Mouse (Mus musculus): ENCODE measurements around the gene M1ap. TPM values are rescaled to one million over a fixed set of nuclear protein-coding genes. Genes with fewer than 3 reads are reported as not detected.

M1ap gene
- under 1 TPM in 1 of 2 experiments, not detected in 1; 0.49 TPM for total RNA-seq (2021)
- long read RNA-seq, experiment 1: 0 reads
- long read RNA-seq, experiment 2: 0 reads

GRCm38 (mm10) chr6:82946651-82947050 is at the start of gene M1ap:
Gene M1ap, plus strand, starts transcription at chr6:82946902.
- DNase-seq: no peak

- no peak for DNase-seq
Measured at GRCm38 (mm10) chr6:82897311-82897710, 49.4 kb upstream of the M1ap start.

DNA sequence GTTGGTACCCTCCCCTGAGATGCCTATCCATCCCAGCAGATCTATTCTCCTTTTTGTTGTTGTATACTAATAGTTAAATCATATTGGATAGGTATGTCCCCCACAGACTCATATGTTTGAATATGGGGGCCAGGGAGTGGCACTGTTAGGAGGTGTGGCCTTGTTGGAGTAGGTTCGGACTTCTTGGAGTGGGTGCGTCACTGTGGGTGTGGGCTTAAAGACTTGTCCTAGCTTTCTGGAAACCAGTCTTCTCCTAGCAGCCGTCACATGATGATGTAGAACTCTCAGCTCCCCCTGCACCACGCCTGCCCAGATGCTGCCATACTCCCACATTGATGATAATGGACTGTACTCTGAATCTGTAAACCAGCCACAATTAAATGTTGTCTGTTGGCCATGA is 48.5 kb upstream of the M1ap start:
- no peak for DNase-seq

GRCm38 (mm10) chr6:82898745-82899144 is 48.0 kb upstream of the M1ap start:
- DNase-seq: no peak

DNA sequence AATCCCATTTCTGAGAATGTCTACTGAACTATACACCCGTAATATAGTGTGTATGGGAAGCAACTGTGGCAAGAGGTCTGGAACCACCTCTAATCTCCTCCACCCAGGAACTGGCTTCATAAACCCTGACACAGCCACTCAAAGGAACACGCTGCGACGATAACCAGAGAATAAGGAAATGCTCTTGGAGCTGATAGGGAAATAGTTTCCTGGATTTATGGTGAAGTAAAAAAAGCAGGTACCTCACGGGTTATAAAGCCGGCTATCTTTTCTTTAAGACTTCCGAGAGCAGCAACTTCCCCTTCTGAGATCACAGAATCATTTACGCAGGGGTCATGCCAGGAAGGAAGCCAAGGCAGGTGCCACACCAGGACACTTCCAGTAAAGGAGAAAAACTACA is 44.1 kb upstream of the M1ap start:
- no peak for DNase-seq

DNA sequence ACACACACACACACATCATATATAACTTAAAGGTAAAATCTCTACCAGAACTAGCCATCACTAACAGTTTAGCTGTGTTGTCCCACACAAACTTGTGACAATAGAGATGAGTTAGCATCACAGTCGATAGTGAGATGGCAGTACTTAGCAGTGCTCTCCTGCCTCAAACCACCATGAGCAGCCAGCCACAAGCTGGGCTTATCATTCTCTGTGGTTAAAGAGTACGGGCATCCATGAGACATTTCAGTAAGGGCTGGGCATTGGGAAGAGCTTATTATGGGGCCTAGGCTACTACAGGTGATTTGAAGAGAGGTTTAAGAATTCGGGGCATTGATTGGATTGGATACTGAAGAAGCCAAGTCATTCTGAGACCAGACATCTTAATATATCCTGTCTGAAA is 39.7 kb upstream of the M1ap start:
- DNase-seq: no peak

GRCm38 (mm10) chr6:82908034-82908433 is 38.7 kb upstream of the M1ap start:
- DNase-seq: no peak

DNA sequence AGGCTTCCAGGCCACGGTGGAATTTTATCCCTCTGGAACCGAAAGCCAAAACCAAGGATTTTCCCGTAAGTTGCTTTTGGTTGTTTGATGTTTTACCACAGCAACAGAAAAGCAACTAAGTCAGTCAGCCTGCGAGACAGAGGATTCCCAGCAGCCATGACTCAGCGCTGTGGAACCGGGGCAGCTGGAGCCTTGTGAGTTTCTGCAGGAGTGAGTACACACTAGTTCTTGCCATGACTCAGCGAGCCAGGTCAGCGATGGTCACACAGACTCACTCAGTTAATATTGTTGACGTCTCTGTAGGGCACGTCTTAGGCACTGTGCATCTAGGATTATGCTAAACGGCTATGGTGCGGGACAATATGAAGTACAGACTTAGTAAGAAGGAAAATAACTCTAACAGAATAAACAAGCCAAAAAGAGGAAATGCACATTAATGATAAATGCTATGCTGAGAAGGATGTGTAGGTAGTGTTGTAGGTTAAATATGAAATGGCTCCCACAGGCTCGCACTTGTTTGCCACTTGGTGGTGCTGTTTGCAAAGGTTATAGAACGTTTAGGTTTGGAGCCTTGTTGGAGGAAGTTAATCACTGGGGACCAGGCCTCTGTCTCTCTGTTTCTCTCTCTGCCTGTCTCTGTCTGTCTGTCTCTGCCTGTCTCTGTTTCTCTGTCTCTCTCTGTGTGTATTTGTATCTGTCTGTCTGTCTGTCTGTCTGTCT is 37.4 kb upstream of the M1ap start:
- DNase-seq: no peak

DNA sequence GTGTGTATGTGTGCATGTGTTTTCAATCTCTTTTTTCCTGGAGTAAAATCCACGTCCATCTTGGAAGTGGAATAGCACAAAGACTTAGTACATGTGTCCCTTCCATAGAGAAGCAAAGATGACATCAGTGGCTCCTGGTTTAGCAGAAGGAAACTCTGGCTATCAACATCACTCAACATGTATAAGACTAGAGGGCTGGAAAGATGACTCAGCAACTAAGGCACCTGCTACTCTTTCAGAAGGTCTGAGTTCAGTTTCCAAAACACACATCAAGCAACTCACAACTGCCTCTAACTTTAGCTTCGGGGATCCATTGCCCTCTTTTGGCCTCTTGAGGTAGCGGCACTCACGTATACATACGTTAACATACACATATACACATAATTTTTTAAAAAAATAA is 35.4 kb upstream of the M1ap start:
- DNase-seq: no peak

- no peak for DNase-seq
Measured at GRCm38 (mm10) chr6:82913336-82914247, 33.1 kb upstream of the M1ap start.

DNA sequence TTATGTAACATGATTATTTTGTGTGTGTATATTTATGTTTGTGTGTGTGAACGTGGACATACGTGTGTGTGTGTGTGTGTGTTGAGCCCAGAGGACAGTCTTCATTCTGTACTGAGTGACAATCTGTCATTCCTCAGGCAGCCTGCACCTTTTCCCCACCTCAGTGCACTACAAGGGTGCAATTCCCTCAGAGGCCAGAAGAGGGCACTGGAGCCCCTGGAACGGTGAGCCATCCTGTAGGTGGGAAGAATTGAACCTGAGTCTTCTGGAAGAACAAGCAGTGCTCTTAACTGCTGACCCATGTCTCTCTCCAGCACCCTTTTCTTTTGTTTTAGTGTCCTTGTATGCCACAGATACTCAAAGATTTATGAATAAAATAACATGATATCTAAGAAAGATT is 30.8 kb upstream of the M1ap start:
- DNase-seq: peak; percentile 54

DNA sequence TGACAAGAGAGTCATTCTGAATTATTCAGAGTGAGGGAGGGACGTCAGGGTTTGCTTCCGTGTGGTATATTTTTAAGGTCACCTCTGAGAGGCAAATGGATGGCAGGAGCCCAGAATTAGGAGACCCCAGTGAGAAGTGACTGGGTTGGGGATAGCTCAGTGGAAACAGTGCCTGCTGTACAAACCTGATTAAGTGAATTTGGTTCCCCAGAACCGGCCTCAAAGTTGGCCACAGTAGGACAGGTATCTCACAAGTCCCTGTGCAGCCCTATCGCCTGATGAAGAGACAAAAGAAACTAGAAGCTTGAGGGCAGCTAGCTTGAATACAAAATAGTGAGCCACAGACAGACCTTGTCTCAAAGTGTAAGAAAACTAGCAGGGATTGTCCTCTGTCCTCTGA is 30.2 kb upstream of the M1ap start:
- DNase-seq: no peak

DNA sequence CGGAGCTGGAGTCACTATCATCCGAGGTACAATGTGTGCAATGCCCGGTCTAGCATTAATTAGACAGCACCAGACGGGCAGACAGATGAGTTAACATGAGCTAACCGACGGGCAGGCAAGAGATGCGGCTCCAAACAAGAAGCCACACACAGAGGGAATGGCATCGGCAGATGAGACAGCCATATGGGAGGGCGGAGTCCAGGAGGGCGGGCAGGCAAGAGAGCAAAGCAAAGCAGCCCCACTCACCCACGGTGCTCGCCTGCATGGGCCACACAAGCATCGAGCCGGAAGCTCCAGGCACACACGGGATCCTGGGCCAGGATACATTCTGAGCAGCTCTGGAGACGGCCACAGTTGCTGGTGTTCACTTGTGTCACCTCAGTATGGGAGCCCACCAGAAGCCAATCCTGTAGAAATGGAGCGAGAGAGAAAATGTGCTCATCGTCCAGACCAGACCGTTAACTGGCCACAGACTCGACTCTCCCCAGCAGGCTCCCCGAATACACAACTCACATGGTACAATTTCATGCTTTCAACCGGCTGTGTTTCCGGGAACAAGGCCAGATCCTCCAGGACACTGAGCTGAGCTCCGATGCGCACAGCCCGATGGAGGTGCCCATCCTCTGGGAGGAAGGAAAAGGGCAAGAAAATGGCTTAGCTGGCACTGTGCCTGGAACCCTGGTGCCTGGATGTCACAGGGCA is 29.5 kb upstream of the M1ap start:
- DNase-seq: peak; percentile 24

DNA sequence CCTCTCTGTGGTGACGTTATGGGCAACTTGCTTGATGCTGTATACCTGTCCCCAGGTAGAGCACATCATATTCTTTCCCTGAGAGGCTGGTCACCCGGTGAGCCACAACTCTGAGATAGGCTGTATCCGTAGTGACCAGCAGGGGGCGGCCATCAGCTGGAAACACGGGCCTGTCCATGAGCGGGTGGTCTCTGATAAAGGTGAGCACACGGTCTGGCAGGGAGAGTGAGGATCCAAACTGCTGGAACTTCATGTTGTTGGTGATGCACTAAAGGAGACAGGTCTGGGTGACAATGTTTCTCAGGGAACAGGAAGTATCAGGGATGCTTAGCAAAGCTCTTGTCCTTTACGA is 28.9 kb upstream of the M1ap start:
- peak; percentile 63 for DNase-seq

DNA sequence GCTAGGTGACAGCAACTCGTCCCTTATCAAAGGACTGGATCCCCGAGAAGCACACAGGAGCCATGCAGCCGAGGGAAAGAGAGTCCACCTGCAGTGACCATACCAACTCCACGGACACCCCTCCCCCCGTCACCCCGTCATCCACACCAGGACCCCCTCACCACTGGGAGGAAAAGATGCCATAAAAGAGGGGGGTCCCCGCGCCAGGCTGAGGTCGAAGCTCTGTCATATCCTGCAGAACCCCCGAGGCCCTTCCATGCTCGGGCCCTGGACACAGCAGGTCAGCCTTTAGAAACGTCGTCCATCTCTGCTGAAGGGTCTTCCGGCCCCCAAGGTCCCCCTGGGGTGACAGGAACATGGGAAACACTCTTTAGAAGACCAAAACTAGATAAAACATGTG is 28.3 kb upstream of the M1ap start:
- DNase-seq: no peak

DNA sequence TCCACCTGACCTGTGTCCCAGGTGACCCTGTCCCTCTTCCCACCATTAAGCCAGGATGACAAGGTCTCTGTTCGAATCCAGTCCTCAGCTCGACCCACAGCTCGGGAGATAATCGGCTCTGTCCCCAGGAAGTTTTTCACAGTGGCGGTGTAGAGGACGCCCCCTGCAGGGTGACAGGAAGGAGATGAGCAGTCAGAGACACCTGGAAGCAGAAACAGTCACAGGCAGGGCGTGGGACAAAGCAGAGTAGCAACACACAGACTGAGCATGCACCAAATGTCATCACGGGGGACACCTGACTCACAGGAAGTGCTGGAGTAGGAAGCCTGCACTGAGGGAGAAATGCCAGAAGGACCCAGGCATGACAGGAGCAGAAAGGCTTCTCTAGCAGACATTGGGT is 27.2 kb upstream of the M1ap start:
- DNase-seq: no peak

GRCm38 (mm10) chr6:82921426-82922224 is 25.1 kb upstream of the M1ap start:
- DNase-seq: no peak

GRCm38 (mm10) chr6:82925005-82925404 is 21.7 kb upstream of the M1ap start:
- no peak for DNase-seq

- DNase-seq: no peak
Measured at GRCm38 (mm10) chr6:82926106-82926505, 20.6 kb upstream of the M1ap start.

GRCm38 (mm10) chr6:82926528-82926927 is 20.2 kb upstream of the M1ap start:
- DNase-seq: no peak

DNA sequence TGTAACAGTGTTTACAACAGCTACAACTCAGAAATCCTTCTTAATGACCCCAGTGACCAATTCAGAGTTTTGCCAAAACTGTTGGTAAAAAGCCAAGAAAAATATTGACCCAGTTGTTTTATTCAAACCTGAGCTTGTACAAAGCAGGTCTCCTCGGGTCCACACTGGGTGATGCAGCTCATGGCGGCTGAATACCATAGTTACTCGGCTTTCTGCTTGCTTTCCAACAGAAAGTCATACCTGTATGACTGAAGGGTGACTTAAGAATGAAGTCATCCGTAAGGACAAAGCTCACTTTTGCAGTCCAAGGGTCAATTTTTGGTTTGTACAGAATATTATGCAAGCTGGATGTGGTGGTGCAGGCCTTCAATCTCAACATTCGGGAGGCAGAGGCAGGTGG is 19.1 kb upstream of the M1ap start:
- DNase-seq: no peak

- DNase-seq: no peak
Measured at GRCm38 (mm10) chr6:82934616-82935230, 12.0 kb upstream of the M1ap start.

Data from gastrocnemius, postnatal 10 days (tissue).